In genomic region chr5:25597786-25598185, GRCm38 (mm10) we compare ENCODE assay signal across 23 mouse cellular contexts.
DNase-seq lines count a peak whose midpoint lies in the region; ATAC-seq and TF ChIP-seq lines count a peak whose summit lies in the region.
"Had no signal": no experiment of that assay in that cellular context is flagged by ENCODE, and none has a peak within 500 bp of the region (broad histone marks: within the 10 kb centered on the region; RNA-seq: fewer than 3 reads in every experiment).

No protein-coding gene starts in this region.

- intact Hi-C loops in left cerebral cortex, postnatal 14 days (cut with DNase I) = no loop called here

- no peak overlapping the region for H3K9ac ChIP-seq in lung, postnatal 0 days (replicated peaks; ENCODE audit: low read depth)
- no peak overlapping the region for H3K9ac ChIP-seq in ES-Bruce4 (ENCODE audit: low read depth, poor library complexity, severe bottlenecking)
- no peak overlapping the region for H3K9ac ChIP-seq in MEL (ENCODE audit: control insufficient read depth, low read depth, low read length, poor library complexity, severe bottlenecking)
- H3K9ac ChIP-seq: forebrain, embryonic 13.5 days; forebrain, postnatal 0 days; heart, embryonic 13.5 days; hindbrain, embryonic 15.5 days had no signal

- no peak for TF ChIP-seq EP300 in lung, postnatal 0 days (IDR thresholded peaks at IDR 0.05)
- TF ChIP-seq EP300 in ES-Bruce4 (IDR thresholded peaks at IDR 0.05; ENCODE audit: insufficient read depth, low read depth, low read length) (no peak), MEL (IDR thresholded peaks at IDR 0.05; ENCODE audit: low read depth in 1 of 2, low read length in 2 of 2) (no peak)

- H3K4me2 ChIP-seq in lung, postnatal 0 days (replicated peaks; ENCODE audit: low read depth, low read length) = no peak overlapping the region
- H3K4me2 ChIP-seq: forebrain, embryonic 13.5 days; heart, embryonic 13.5 days; hindbrain, embryonic 15.5 days had no signal

- DNase-seq in lung, postnatal 0 days (ENCODE audit: low spot score) = no peak
- no peak for DNase-seq in lung, postnatal 4 days
- DNase-seq in MEL (ENCODE audit: low read depth, low spot score) = peak; percentile 21
- DNase-seq in induced T-regulatory cell, adult 2 months (ENCODE audit: low read depth) = peak; percentile 6
- no peak for DNase-seq in layer of hippocampus, adult 9-11 months
- no peak for DNase-seq in left cerebral cortex, postnatal 14 days (ENCODE audit: low spot score in 2 of 2)
- DNase-seq: adrenal gland, adult 2 months; adrenal gland, postnatal 25 days; B cell, adult 2 months; cerebellum, adult 18-20 months; cerebellum, adult 9-11 months; cerebellum, postnatal 36 days; forebrain, postnatal 0 days; gastrocnemius, postnatal 14 days; heart, postnatal 36 days; kidney, adult 11 months had no signal

- no peak overlapping the region for H3K27ac ChIP-seq in lung, postnatal 0 days (ENCODE audit: low read length)
- H3K27ac ChIP-seq in ES-Bruce4 (ENCODE audit: insufficient read depth, low read length) (no peak overlapping the region), MEL (ENCODE audit: control insufficient read depth, low read depth, low read length) (no peak overlapping the region)
- H3K27ac ChIP-seq: forebrain, embryonic 13.5 days; heart, embryonic 13.5 days; hindbrain, embryonic 15.5 days had no signal

- peak; percentile 51 for TF ChIP-seq RAD21 in MEL (IDR thresholded peaks at IDR 0.05; ENCODE audit: low read depth, low read length)

- WGBS in lung, postnatal 0 days = 86% methylated on average over 6 of the region's 6 CpGs

- peak; percentile 12; the same call in 1 of the 2 replicates for TF ChIP-seq CTCF in lung, postnatal 0 days (IDR thresholded peaks at IDR 0.05)
- TF ChIP-seq CTCF in ES-Bruce4 (IDR thresholded peaks at IDR 0.05; ENCODE audit: low read depth, low read length) = peak; percentile 49
- peak in 1 of 3 experiments; percentile 38; a peak in 2 of 6 replicates for TF ChIP-seq CTCF in MEL (IDR thresholded peaks at IDR 0.05 in 2 of 3, conservative IDR thresholded peaks at IDR 0.05 in 1 of 3; ENCODE audit: control insufficient read depth in 1 of 3, insufficient read depth in 1 of 3, low read depth in 2 of 3, low read length in 3 of 3, poor library complexity in 1 of 3, severe bottlenecking in 1 of 3)

- no peaks in the 10 kb centered on the region for H3K9me3 ChIP-seq in lung, postnatal 0 days (ENCODE audit: low read length)
- H3K9me3 ChIP-seq in ES-Bruce4 (replicated peaks; ENCODE audit: control insufficient read depth, insufficient read depth, low read length, poor library complexity, severe bottlenecking) (no peaks in the 10 kb centered on the region), MEL (replicated peaks; ENCODE audit: insufficient read depth, low read length) (no peaks in the 10 kb centered on the region)
- H3K9me3 ChIP-seq: forebrain, embryonic 13.5 days; heart, embryonic 13.5 days; hindbrain, embryonic 15.5 days had no signal

- no peak overlapping the region for H3K4me3 ChIP-seq in lung, postnatal 0 days (ENCODE audit: low read depth, low read length)
- H3K4me3 ChIP-seq in ES-Bruce4 (ENCODE audit: low read depth, low read length) (no peak overlapping the region), MEL (ENCODE audit: control insufficient read depth in 1 of 2, insufficient read depth in 1 of 2, low read depth in 2 of 2, low read length in 2 of 2) (no peak overlapping the region)
- H3K4me3 ChIP-seq: forebrain, embryonic 13.5 days; heart, embryonic 13.5 days; hindbrain, embryonic 15.5 days had no signal

- no peak for ATAC-seq in lung, postnatal 0 days
- ATAC-seq: activated CD4-positive, CD25-positive, alpha-beta regulatory T cell, adult 4 months; forebrain, embryonic 13.5 days; forebrain, postnatal 0 days; inflammation-experienced regulatory T-cells, adult 6 months had no signal

- H3K79me2 ChIP-seq in MEL (ENCODE audit: control insufficient read depth, insufficient read depth, low read length, poor library complexity) = no peaks in the 10 kb centered on the region

- TF ChIP-seq POLR2A in ES-Bruce4 (IDR thresholded peaks at IDR 0.05; ENCODE audit: insufficient read depth, low read length) (no peak), MEL (IDR thresholded peaks at IDR 0.05; ENCODE audit: control insufficient read depth in 1 of 2, insufficient read depth in 1 of 2, low read depth in 1 of 2, low read length in 2 of 2, poor library complexity in 1 of 2) (no peak)

- H3K36me3 ChIP-seq in lung, postnatal 0 days (ENCODE audit: insufficient read depth, low read length) = no peaks in the 10 kb centered on the region
- H3K36me3 ChIP-seq in ES-Bruce4 (ENCODE audit: control insufficient read depth, insufficient read depth, low read length, poor library complexity, severe bottlenecking) (no peaks in the 10 kb centered on the region), MEL (ENCODE audit: control insufficient read depth in 1 of 2, insufficient read depth in 2 of 2, low read length in 2 of 2) (no peaks in the 10 kb centered on the region)
- H3K36me3 ChIP-seq: heart, embryonic 13.5 days; hindbrain, embryonic 15.5 days had no signal

- H3K4me1 ChIP-seq in lung, postnatal 0 days (ENCODE audit: insufficient read depth, low read depth, low read length) = no peaks in the 10 kb centered on the region
- H3K4me1 ChIP-seq in ES-Bruce4 (ENCODE audit: control insufficient read depth, insufficient read depth, low read length) = no peaks in the 10 kb centered on the region
- H3K4me1 ChIP-seq in MEL (ENCODE audit: control insufficient read depth in 1 of 2, insufficient read depth in 2 of 2, low read length in 2 of 2) = no peaks in the 10 kb centered on the region
- H3K4me1 ChIP-seq: forebrain, embryonic 13.5 days; heart, embryonic 13.5 days; hindbrain, embryonic 15.5 days had no signal

- no peaks in the 10 kb centered on the region for H3K27me3 ChIP-seq in lung, postnatal 0 days (replicated peaks; ENCODE audit: insufficient read depth, low read length)
- H3K27me3 ChIP-seq in ES-Bruce4 (ENCODE audit: control insufficient read depth, insufficient read depth, low read length, poor library complexity, severe bottlenecking) (no peaks in the 10 kb centered on the region), MEL (ENCODE audit: control insufficient read depth in 1 of 2, insufficient read depth in 2 of 2, low read length in 2 of 2) (peaks cover 0 to 1% of the 10 kb centered on the region in 2 experiments; a peak in 1 of 4 replicates)
- H3K27me3 ChIP-seq: CH12.LX; forebrain, embryonic 13.5 days; heart, embryonic 13.5 days; hindbrain, embryonic 15.5 days had no signal

TF ChIP-seq in MEL, 35 proteins besides CTCF, POLR2A, EP300 and RAD21:
- peak; percentile 40 for TF ChIP-seq SMC3 (IDR thresholded peaks at IDR 0.05; ENCODE audit: low read depth, low read length)
- TF ChIP-seq CHD2 (IDR thresholded peaks at IDR 0.05; ENCODE audit: low read length) = no peak
- TF ChIP-seq E2F4 (IDR thresholded peaks at IDR 0.05; ENCODE audit: borderline replicate concordance, low read depth, low read length) = no peak
- peak; percentile 36; the same call in 1 of the 2 replicates for TF ChIP-seq ZC3H11A (IDR thresholded peaks at IDR 0.05; ENCODE audit: low read depth, low read length)
- TF ChIP-seq MEF2A (IDR thresholded peaks at IDR 0.05; ENCODE audit: extremely low read depth, insufficient replicate concordance, low read depth, low read length, poor library complexity, severe bottlenecking) = no peak

Comparison
In these comparisons a context has a peak if more than half of its experiments do, and no peak if none do; other contexts are left out.
1. DNase-seq: peak in MEL (single experiment) and induced T-regulatory cell, adult 2 months (single experiment); none in lung, postnatal 0 days (single experiment), lung, postnatal 4 days (0 of 2), layer of hippocampus, adult 9-11 months (single experiment) and left cerebral cortex, postnatal 14 days (0 of 2).